Mouse (Mus musculus): ENCODE data around the gene Prdm16. TPM values are rescaled to one million over a fixed set of nuclear protein-coding genes. Genes with fewer than 3 reads are reported as not detected.
A peak's percentile ranks its signal among the peaks of the same experiment; 100 is the strongest.

Gene Prdm16
- polyA plus RNA-seq, 1 experiment, result 6.0 TPM

- Histone ChIP-seq H3K4me1 (ENCODE audit: control insufficient read depth, insufficient read depth, low read length) (no peaks in the 10 kb centered on the region), H3K27me3 (ENCODE audit: control insufficient read depth, insufficient read depth, low read length) (no peaks in the 10 kb centered on the region), H3K27ac (ENCODE audit: insufficient read depth, low read length) (no peak overlapping the region), H3K4me3 (replicated peaks; ENCODE audit: insufficient read depth, low read depth, low read length) (no peak overlapping the region)
- no peak for DNase-seq
- TF ChIP-seq CTCF (IDR thresholded peaks at IDR 0.05; ENCODE audit: borderline replicate concordance, insufficient read depth, low read depth, low read length), result no peak
- TF ChIP-seq POLR2A (IDR thresholded peaks at IDR 0.05; ENCODE audit: borderline replicate concordance, insufficient read depth, low read length), result no peak
- 58% methylated on average over 19 of the region's 19 CpGs for WGBS
Measured at GRCm38 (mm10) chr4:154346731-154347522, 289.7 kb downstream of the Prdm16 start.

GRCm38 (mm10) chr4:154336650-154337049 lies 300.0 kb downstream of the Prdm16 start:
- no peak for DNase-seq
- Histone ChIP-seq H3K4me1 (ENCODE audit: control insufficient read depth, insufficient read depth, low read length) (no peaks in the 10 kb centered on the region), H3K27me3 (ENCODE audit: control insufficient read depth, insufficient read depth, low read length) (no peaks in the 10 kb centered on the region), H3K4me3 (replicated peaks; ENCODE audit: insufficient read depth, low read depth, low read length) (no peak overlapping the region), H3K27ac (ENCODE audit: insufficient read depth, low read length) (peak overlapping the region; percentile 11; the same call in 1 of the 2 replicates)
- TF ChIP-seq POLR2A (IDR thresholded peaks at IDR 0.05; ENCODE audit: borderline replicate concordance, insufficient read depth, low read length), result no peak
- no peak for TF ChIP-seq CTCF (IDR thresholded peaks at IDR 0.05; ENCODE audit: borderline replicate concordance, insufficient read depth, low read depth, low read length)
- WGBS, result 44% methylated on average over 10 of the region's 10 CpGs

DNA sequence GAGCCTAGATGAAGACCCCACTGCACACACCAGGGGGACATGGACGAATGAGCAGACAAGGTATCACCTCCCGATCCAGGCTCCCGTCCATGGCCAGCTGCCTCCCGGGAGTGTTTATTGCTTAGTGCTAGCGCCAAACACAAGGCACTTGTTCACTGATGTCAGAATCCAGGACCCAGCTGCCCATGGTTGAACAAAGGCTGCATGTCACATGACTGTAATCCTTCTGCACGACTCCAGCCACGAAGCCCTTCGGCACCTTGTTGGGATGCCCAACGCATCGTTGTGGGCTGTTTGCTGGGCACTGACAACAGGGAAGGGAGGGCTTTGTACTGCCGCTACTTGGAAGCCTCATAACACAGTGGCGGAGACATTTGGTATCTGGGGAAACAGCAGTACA lies 300.9 kb downstream of the Prdm16 start, which contains the start of gene B230104I21Rik:
TSS of gene B230104I21Rik (plus strand) at position 367 of the 400 bp plus-strand sequence.
- peak within 1 kb of the TSS; percentile 11; the same call in 1 of the 2 replicates for H3K27ac ChIP-seq (ENCODE audit: insufficient read depth, low read length)
- WGBS, result 24% methylated on average over 12 of the region's 12 CpGs
- no peak for TF ChIP-seq CTCF (IDR thresholded peaks at IDR 0.05; ENCODE audit: borderline replicate concordance, insufficient read depth, low read depth, low read length)
- TF ChIP-seq POLR2A (IDR thresholded peaks at IDR 0.05; ENCODE audit: borderline replicate concordance, insufficient read depth, low read length), result no peak
- H3K4me1 ChIP-seq (ENCODE audit: control insufficient read depth, insufficient read depth, low read length), result no peaks in the 10 kb centered on the region
- H3K27me3 ChIP-seq (ENCODE audit: control insufficient read depth, insufficient read depth, low read length), result no peaks in the 10 kb centered on the region
- H3K4me3 ChIP-seq (replicated peaks; ENCODE audit: insufficient read depth, low read depth, low read length), result peak within 1 kb of the TSS; percentile 58
- peak in 1 of 2 experiments; percentile 17 for DNase-seq

DNA sequence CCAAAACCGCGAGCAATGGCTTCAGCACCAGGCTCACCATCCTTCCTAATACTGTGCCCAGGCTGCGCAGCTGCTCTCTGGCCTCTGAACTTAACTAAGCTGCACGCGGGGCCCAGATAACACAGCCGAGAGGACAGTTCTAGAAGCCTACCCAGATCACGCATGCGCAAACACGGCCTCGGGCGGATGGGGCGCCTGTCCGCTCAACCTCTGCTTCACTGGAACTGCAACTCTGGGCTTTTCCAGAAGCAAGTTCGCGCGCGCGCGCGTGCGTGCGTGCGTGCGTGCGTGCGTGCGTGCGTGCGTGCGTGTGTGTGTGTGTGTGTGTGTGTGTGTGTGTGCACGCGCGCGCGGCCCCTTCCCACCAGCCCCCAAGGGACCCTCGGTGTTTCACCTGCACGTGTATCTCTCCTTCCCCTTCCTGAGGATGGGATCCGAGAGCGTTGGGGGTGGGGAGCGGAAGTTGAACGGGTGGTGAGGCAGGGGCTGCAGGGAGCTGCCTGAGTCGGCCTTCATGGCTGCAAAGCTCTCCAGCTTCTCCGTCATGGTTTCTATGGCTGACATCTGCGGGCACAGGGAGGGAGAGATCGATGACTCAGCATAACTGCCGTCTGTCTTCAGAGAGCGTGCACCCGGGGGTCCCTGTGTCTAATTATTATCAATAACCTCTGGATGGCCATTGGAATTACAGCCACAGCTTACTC lies 301.8 kb downstream of the Prdm16 start:
- Histone ChIP-seq H3K4me1 (ENCODE audit: control insufficient read depth, insufficient read depth, low read length) (no peaks in the 10 kb centered on the region), H3K27me3 (ENCODE audit: control insufficient read depth, insufficient read depth, low read length) (no peaks in the 10 kb centered on the region), H3K4me3 (replicated peaks; ENCODE audit: insufficient read depth, low read depth, low read length) (peak overlapping the region; percentile 58), H3K27ac (ENCODE audit: insufficient read depth, low read length) (no peak overlapping the region)
- 0 out of 2 replicates have a peak, but pooled peaks have one; percentile 18 for TF ChIP-seq POLR2A (IDR thresholded peaks at IDR 0.05; ENCODE audit: borderline replicate concordance, insufficient read depth, low read length)
- no peak for TF ChIP-seq CTCF (IDR thresholded peaks at IDR 0.05; ENCODE audit: borderline replicate concordance, insufficient read depth, low read depth, low read length)
- WGBS, result 65% methylated on average over 45 of the region's 48 CpGs
- DNase-seq, result peak; percentile 33 to 35

GRCm38 (mm10) chr4:154333300-154333699 lies 303.4 kb downstream of the Prdm16 start:
- TF ChIP-seq POLR2A (IDR thresholded peaks at IDR 0.05; ENCODE audit: borderline replicate concordance, insufficient read depth, low read length) (no peak), CTCF (IDR thresholded peaks at IDR 0.05; ENCODE audit: borderline replicate concordance, insufficient read depth, low read depth, low read length) (no peak)
- H3K27ac ChIP-seq (ENCODE audit: insufficient read depth, low read length), result no peak overlapping the region
- no peaks in the 10 kb centered on the region for H3K4me1 ChIP-seq (ENCODE audit: control insufficient read depth, insufficient read depth, low read length)
- H3K4me3 ChIP-seq (replicated peaks; ENCODE audit: insufficient read depth, low read depth, low read length), result no peak overlapping the region
- H3K27me3 ChIP-seq (ENCODE audit: control insufficient read depth, insufficient read depth, low read length), result no peaks in the 10 kb centered on the region
- no peak for DNase-seq
- WGBS, result 72% methylated on average over 8 of the region's 8 CpGs

GRCm38 (mm10) chr4:154331271-154331670 lies 305.4 kb downstream of the Prdm16 start:
- H3K27me3 ChIP-seq (ENCODE audit: control insufficient read depth, insufficient read depth, low read length), result no peaks in the 10 kb centered on the region
- no peak overlapping the region for H3K4me3 ChIP-seq (replicated peaks; ENCODE audit: insufficient read depth, low read depth, low read length)
- TF ChIP-seq CTCF (IDR thresholded peaks at IDR 0.05; ENCODE audit: borderline replicate concordance, insufficient read depth, low read depth, low read length) (no peak), POLR2A (IDR thresholded peaks at IDR 0.05; ENCODE audit: borderline replicate concordance, insufficient read depth, low read length) (no peak)
- DNase-seq, result no peak
- no peak overlapping the region for H3K27ac ChIP-seq (ENCODE audit: insufficient read depth, low read length)
- H3K4me1 ChIP-seq (ENCODE audit: control insufficient read depth, insufficient read depth, low read length), result no peaks in the 10 kb centered on the region
- WGBS, result 60% methylated on average over 12 of the region's 12 CpGs

GRCm38 (mm10) chr4:154330001-154330400 lies 306.7 kb downstream of the Prdm16 start:
- 91% methylated on average over 7 of the region's 7 CpGs for WGBS
- Histone ChIP-seq H3K27me3 (ENCODE audit: control insufficient read depth, insufficient read depth, low read length) (no peaks in the 10 kb centered on the region), H3K4me3 (replicated peaks; ENCODE audit: insufficient read depth, low read depth, low read length) (no peak overlapping the region), H3K27ac (ENCODE audit: insufficient read depth, low read length) (no peak overlapping the region), H3K4me1 (ENCODE audit: control insufficient read depth, insufficient read depth, low read length) (no peaks in the 10 kb centered on the region; the same call in 1 of the 2 replicates)
- DNase-seq, result no peak
- no peak for TF ChIP-seq CTCF (IDR thresholded peaks at IDR 0.05; ENCODE audit: borderline replicate concordance, insufficient read depth, low read depth, low read length)
- TF ChIP-seq POLR2A (IDR thresholded peaks at IDR 0.05; ENCODE audit: borderline replicate concordance, insufficient read depth, low read length), result no peak

Data from cerebellum, adult 2 months (tissue).